Mouse (Mus musculus) adrenal gland, adult 18-20 months (tissue): ENCODE measurements around the gene Aqp6. TPM values are rescaled to one million over a fixed set of nuclear protein-coding genes. Genes with fewer than 3 reads are reported as not detected.

Experiments used
- DNase-seq, 2 experiments: peaks; one replicate each; pipeline ENCODE4 v3.0.0; 2021 to 2022; ENCODE audit warnings: low spot score in 2 of 2
- total RNA-seq, 2 experiments: library from RNA; stranded (reverse); gene quantifications; 1 replicate in 1 of 2; 2 replicates in 1 of 2; pipeline ENCODE4 v1.2.3; 2021

The Aqp6 gene
- total RNA-seq, 2 experiments from 2014 or later, result not detected

- no peak for DNase-seq
These were observed 41.4 kb downstream of the Aqp6 start for GRCm38 (mm10) chr15:99642622-99643021.

- no peak for DNase-seq
These were observed 42.6 kb downstream of the Aqp6 start for GRCm38 (mm10) chr15:99643832-99644231.

GRCm38 (mm10) chr15:99644776-99645175, 43.6 kb downstream of the Aqp6 start:
- DNase-seq, result no peak

- no peak for DNase-seq
These were observed 47.1 kb downstream of the Aqp6 start for GRCm38 (mm10) chr15:99648326-99648725.

GRCm38 (mm10) chr15:99649067-99649761, 48.0 kb downstream of the Aqp6 start:
- no peak for DNase-seq

- no peak for DNase-seq
These were observed 49.1 kb downstream of the Aqp6 start for GRCm38 (mm10) chr15:99650304-99650703.

- DNase-seq, result peak; percentile 93 to 94
These were observed 50.1 kb downstream of the Aqp6 start, which contains the start of gene Racgap1 for GRCm38 (mm10) chr15:99651163-99651872. Gene Racgap1 (minus strand): TSS chr15:99651656.

GRCm38 (mm10) chr15:99651984-99652872, 51.0 kb downstream of the Aqp6 start:
- DNase-seq, result no peak

GRCm38 (mm10) chr15:99653291-99653690, 52.1 kb downstream of the Aqp6 start:
- no peak for DNase-seq

GRCm38 (mm10) chr15:99653876-99654275, 52.7 kb downstream of the Aqp6 start:
- DNase-seq, result no peak

Other genes starting within 250 kb of the Aqp6 start
- 10 to 100 TPM; 15.5 to 17.2 TPM for gene Fmnl3, start 230.9 kb upstream of the Aqp6 start, total RNA-seq
- 100 to 1,000 TPM; 536 to 790 TPM for gene Tmbim6, start 208.5 kb upstream of the Aqp6 start, total RNA-seq
- 10 to 100 TPM; 14.1 to 18.7 TPM for gene Nckap5l, start 143.7 kb upstream of the Aqp6 start, total RNA-seq
- gene Bcdin3d, start 126.7 kb upstream of the Aqp6 start, total RNA-seq, result 1 to 10 TPM; 4.6 to 4.7 TPM
- gene Faim2, start 73.2 kb upstream of the Aqp6 start, total RNA-seq, result 10 to 100 TPM; 28.9 to 31.6 TPM
- gene Aqp2, start 22.3 kb upstream of the Aqp6 start, total RNA-seq, result 1 to 10 TPM; 1.4 to 2.5 TPM
- 1 to 10 TPM; 1.2 to 2.1 TPM for gene Aqp5, start 10.6 kb upstream of the Aqp6 start, total RNA-seq
- gene Racgap1, start 50.3 kb downstream of the Aqp6 start, total RNA-seq, result 1 to 10 TPM; 3.1 to 3.3 TPM
- under 1 TPM; 0.50 to 0.70 TPM for gene Asic1, start 69.0 kb downstream of the Aqp6 start, total RNA-seq
- gene Smarcd1, start 100.7 kb downstream of the Aqp6 start, total RNA-seq, result 10 to 100 TPM; 43.1 to 44.2 TPM
- gene Gm17349, start 104.1 kb downstream of the Aqp6 start, total RNA-seq, result 10 to 100 TPM; 19.1 to 42.3 TPM
- 1,000 to 10,000 TPM; 1,249 to 2,641 TPM for gene Gpd1, start 116.1 kb downstream of the Aqp6 start, total RNA-seq
- gene Cox14, start 124.2 kb downstream of the Aqp6 start, total RNA-seq, result 100 to 1,000 TPM; 181 to 213 TPM
- 10 to 100 TPM; 40.8 to 53.7 TPM for gene Cers5, start 171.5 kb downstream of the Aqp6 start, total RNA-seq